ENCODE assay signal across 10 mouse cellular contexts in the genomic region with DNA sequence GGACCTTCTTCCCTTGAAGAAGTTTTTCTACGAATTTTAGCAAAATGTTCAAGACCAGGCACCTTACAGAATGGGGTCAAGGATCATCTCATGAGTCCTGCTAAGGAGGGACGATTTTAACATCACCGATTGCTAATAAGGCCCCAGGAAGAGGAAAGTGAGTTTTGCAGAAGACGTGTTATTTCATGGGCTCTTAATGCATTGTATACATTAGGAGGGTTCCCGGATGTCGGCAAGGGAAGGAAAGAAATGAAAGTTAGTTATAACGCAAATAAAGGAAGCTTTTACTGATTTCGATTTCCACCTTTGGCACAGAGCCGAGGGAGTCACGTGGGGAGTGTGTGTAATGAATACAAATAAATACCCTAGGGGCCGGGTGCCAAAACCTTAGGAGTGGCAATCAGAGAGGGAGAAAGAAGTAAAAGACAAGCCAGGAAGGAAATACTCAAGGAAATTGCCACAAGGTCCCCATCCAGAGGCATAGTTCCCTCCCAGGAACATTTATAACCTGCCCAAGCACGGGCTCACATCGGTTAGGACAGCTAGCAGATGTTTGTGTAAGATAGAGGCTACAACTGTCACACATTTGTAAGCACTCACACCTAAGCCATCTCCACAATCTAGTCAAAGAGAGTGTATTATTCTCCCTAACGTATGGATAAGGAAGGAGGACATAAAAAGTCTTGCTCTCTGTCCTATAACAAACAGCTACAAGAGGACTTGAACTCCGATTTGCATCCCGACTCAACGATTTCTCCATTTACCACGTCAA. TPM values are rescaled to one million over a fixed set of nuclear protein-coding genes. Genes with fewer than 3 reads are reported as not detected.
A peak's percentile ranks its signal among the peaks of the same experiment; 100 is the strongest.
DNase-seq lines count a peak whose midpoint lies in the region; ATAC-seq and TF ChIP-seq lines count a peak whose summit lies in the region.
"Had no signal": no experiment of that assay in that cellular context is flagged by ENCODE, and none has a peak within 500 bp of the region (broad histone marks: within the 10 kb centered on the region; RNA-seq: fewer than 3 reads in every experiment).

No protein-coding gene starts in this region.

- no peak overlapping the region for H3K27ac ChIP-seq in heart, postnatal 0 days (ENCODE audit: low read depth)
- H3K27ac ChIP-seq in heart, adult 2 months = no peak overlapping the region

- no peak for TF ChIP-seq CTCF in heart, postnatal 0 days (IDR thresholded peaks at IDR 0.05; ENCODE audit: low read depth)
- TF ChIP-seq CTCF in heart, adult 2 months (IDR thresholded peaks at IDR 0.05) = no peak

- H3K4me3 ChIP-seq in heart, postnatal 0 days (ENCODE audit: low read depth, low read length) = no peak overlapping the region
- no peak overlapping the region for H3K4me3 ChIP-seq in heart, adult 2 months
- H3K4me3 ChIP-seq: myocyte had no signal

- TF ChIP-seq EP300 in heart, postnatal 0 days (IDR thresholded peaks at IDR 0.05; ENCODE audit: low read depth) = no peak
- TF ChIP-seq EP300 in heart, adult 2 months (IDR thresholded peaks at IDR 0.05; ENCODE audit: insufficient read depth, low read depth, low read length) = no peak

- H3K79me2 ChIP-seq in heart, adult 2 months (replicated peaks; ENCODE audit: control insufficient read depth, insufficient read depth, low read length) = no peaks in the 10 kb centered on the region

- no peak overlapping the region for H3K9ac ChIP-seq in heart, postnatal 0 days (replicated peaks; ENCODE audit: low read depth, low read length)
- no peak overlapping the region for H3K9ac ChIP-seq in heart, adult 2 months (ENCODE audit: low read depth, low read length)

- ATAC-seq in heart, postnatal 0 days (ENCODE audit: insufficient read depth, low read depth) = no peak

- H3K36me3 ChIP-seq in heart, postnatal 0 days (replicated peaks; ENCODE audit: control insufficient read depth, insufficient read depth, low read length) = no peaks in the 10 kb centered on the region
- peaks cover 8% of the 10 kb centered on the region; the same call in 1 of the 2 replicates for H3K36me3 ChIP-seq in heart, adult 2 months (ENCODE audit: control insufficient read depth, insufficient read depth, low read length)
- H3K36me3 ChIP-seq: G1E had no signal

- H3K27me3 ChIP-seq in heart, postnatal 0 days (ENCODE audit: control insufficient read depth, insufficient read depth, low read length) = no peaks in the 10 kb centered on the region
- H3K27me3 ChIP-seq in heart, adult 2 months (ENCODE audit: control insufficient read depth, insufficient read depth, low read length) = no peaks in the 10 kb centered on the region

- intact Hi-C loops in heart, adult 2 months (cut with DNase I) = no loop called here

- H3K4me1 ChIP-seq in heart, postnatal 0 days (ENCODE audit: control insufficient read depth, insufficient read depth) = peaks cover 15% of the 10 kb centered on the region
- H3K4me1 ChIP-seq in heart, adult 2 months (ENCODE audit: control insufficient read depth, insufficient read depth, low read length) = peaks cover 3% of the 10 kb centered on the region; the same call in 1 of the 2 replicates

- no peak for TF ChIP-seq POLR2A in heart, adult 2 months (IDR thresholded peaks at IDR 0.05; ENCODE audit: insufficient read depth, low read depth, low read length)

- 63% methylated on average over 18 of the region's 18 CpGs for WGBS in heart, postnatal 0 days
- WGBS in heart, adult 2 months = 53% methylated on average over 18 of the region's 18 CpGs

- H3K4me2 ChIP-seq in heart, postnatal 0 days (ENCODE audit: low read depth, low read length) = 0 out of 2 replicates have a peak overlapping the region, but pooled peaks have one; percentile 1

- no peak for DNase-seq in heart, postnatal 0 days (ENCODE audit: low spot score)
- no peak for DNase-seq in heart, adult 2 months
- DNase-seq in adrenal gland, postnatal 14 days = peak; percentile 43
- DNase-seq in cerebellum, postnatal 36 days = peak; percentile 4 to 6
- peak; percentile 34 to 53 for DNase-seq in layer of hippocampus, postnatal 10 days (ENCODE audit: low spot score in 2 of 2)
- peak; percentile 44 for DNase-seq in urinary bladder, postnatal 25 days (ENCODE audit: low spot score)
- DNase-seq in spleen, postnatal 36 days (ENCODE audit: low spot score in 2 of 2) = no peak
- DNase-seq in natural killer cell, adult 2 months (ENCODE audit: low spot score in 2 of 2) = no peak

- no peaks in the 10 kb centered on the region for H3K9me3 ChIP-seq in heart, postnatal 0 days (replicated peaks; ENCODE audit: control insufficient read depth, low read length)
- H3K9me3 ChIP-seq: G1E had no signal

RNA-seq across cellular contexts. Expression of gene Vldlr, which starts 35.7 kb away (rescaled TPM):
- 104 and 107 TPM in 2 replicates for total RNA-seq in heart, postnatal 0 days (2014; rRNA removed; ENCODE audit: low replicate concordance)
- polyA plus RNA-seq in heart, postnatal 0 days (2015; fragmentation: Nextera tagmentation; extraction: Ambion mirVana) = 38.6 and 40.0 TPM in 2 replicates
- 100 to 1,000 TPM; 211 to 261 TPM for total RNA-seq in heart, adult 2 months (2021)
- polyA plus RNA-seq in heart, adult 2 months (2012; rRNA removed) = 72.6 and 125 TPM in 2 replicates
- 46.5 and 53.1 TPM in 2 replicates for total RNA-seq in adrenal gland, postnatal 14 days (2021)
- 10 to 100 TPM; 54.2 to 56.9 TPM for total RNA-seq in layer of hippocampus, postnatal 10 days (2021)
- polyA plus RNA-seq: G1E had no signal

Comparison
In these comparisons a context has a peak if more than half of its experiments do, and no peak if none do; other contexts are left out.
1. DNase-seq: peak in adrenal gland, postnatal 14 days (single experiment), cerebellum, postnatal 36 days (2 of 2), layer of hippocampus, postnatal 10 days (2 of 2) and urinary bladder, postnatal 25 days (single experiment); none in heart, postnatal 0 days (single experiment), heart, adult 2 months (0 of 2), spleen, postnatal 36 days (0 of 2) and natural killer cell, adult 2 months (0 of 2).